Mouse (Mus musculus) limb, embryonic 15.5 days (tissue): ENCODE measurements around the gene Gm5148. TPM values are rescaled to one million over a fixed set of nuclear protein-coding genes. Genes with fewer than 3 reads are reported as not detected.

Experiments used
- ATAC-seq: fragments of 200-750 bp; cut with Nextera tagmentation; 2 replicates; pipeline ENCODE4 v1.8.0; 2017; ENCODE audit warnings: low read depth, moderate TSS enrichment; ENCODE audit not compliant: insufficient number of reproducible peaks, low FRiP score, low TSS enrichment
- H3K27ac ChIP-seq: fragments of 300-500 bp; sonication (generic); 2 replicates; pipeline ENCODE4 v1.5.1; 2015; ENCODE audit warnings: moderate library complexity, mild to moderate bottlenecking, inconsistent platforms
- H3K27me3 ChIP-seq: fragments of 300-500 bp; sonication (generic); 2 replicates; pipeline ENCODE4 v1.6.1; 2015; ENCODE audit warnings: inconsistent platforms
- H3K36me3 ChIP-seq: fragments of 300-500 bp; sonication (generic); 2 replicates; pipeline ENCODE4 v1.6.1; 2015; ENCODE audit warnings: inconsistent platforms
- H3K4me1 ChIP-seq: fragments of 300-500 bp; sonication (generic); 2 replicates; pipeline ENCODE4 v1.6.1; 2015; ENCODE audit warnings: inconsistent platforms
- H3K4me2 ChIP-seq: fragments of 300-500 bp; sonication (generic); 2 replicates; pipeline ENCODE4 v1.6.1; 2015; ENCODE audit warnings: mild to moderate bottlenecking, inconsistent platforms
- H3K4me3 ChIP-seq: fragments of 300-500 bp; sonication (generic); 2 replicates; pipeline ENCODE4 v1.5.1; 2015; ENCODE audit warnings: mild to moderate bottlenecking, inconsistent platforms
- H3K9ac ChIP-seq: fragments of 300-500 bp; sonication (generic); 2 replicates; pipeline ENCODE4 v1.6.1; 2015; ENCODE audit warnings: inconsistent platforms
- H3K9me3 ChIP-seq: fragments of 300-500 bp; sonication (generic); 2 replicates; pipeline ENCODE4 v1.6.1; 2016; ENCODE audit warnings: inconsistent platforms
- WGBS: fragments of 180-500 bp; shearing (Covaris S2); methylation state at CpG from one replicate; pipeline ENCODE4 v1.1.7; 2015; 5-methylcytosine and 5-hydroxymethylcytosine counted together
- polyA plus RNA-seq: library from polyadenylated mRNA; unstranded; fragments of >200 nt; fragmentation: Nextera tagmentation; extraction: Ambion mirVana; gene quantifications from 2 replicates; pipeline ENCODE4 v1.2.1, GENCODE M21; 2015

Gene Gm5148
- polyA plus RNA-seq, 1 experiment from 2014 or later, result 5.4 TPM

DNA sequence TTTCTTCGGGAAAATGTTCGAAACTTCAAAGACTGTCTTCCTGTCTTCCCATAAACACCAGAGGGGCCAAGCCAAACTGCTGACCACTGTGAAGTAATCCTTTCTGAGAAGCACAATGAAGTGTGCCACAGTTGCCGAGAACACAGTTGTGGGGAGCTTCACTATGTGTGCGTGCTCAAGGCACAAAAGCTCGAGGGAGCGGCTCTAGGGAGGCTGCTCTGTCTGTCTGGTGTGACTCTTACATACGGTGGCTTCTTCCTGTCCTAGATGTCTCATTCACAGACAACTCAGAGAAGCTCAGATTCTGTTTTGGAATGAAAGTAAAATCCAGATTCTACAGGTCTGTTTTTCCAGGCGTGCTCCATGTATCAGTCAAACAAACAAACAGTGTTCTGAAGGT, 48.0 kb downstream of the Gm5148 start:
- Histone ChIP-seq H3K4me3 (no peak overlapping the region), H3K27me3 (no peaks in the 10 kb centered on the region), H3K4me1 (peaks cover 10% of the 10 kb centered on the region), H3K9me3 (no peaks in the 10 kb centered on the region), H3K4me2 (no peak overlapping the region), H3K36me3 (no peaks in the 10 kb centered on the region), H3K27ac (no peak overlapping the region), H3K9ac (no peak overlapping the region)
- no peak for ATAC-seq
- 80% methylated on average over 8 of the region's 8 CpGs for WGBS

DNA sequence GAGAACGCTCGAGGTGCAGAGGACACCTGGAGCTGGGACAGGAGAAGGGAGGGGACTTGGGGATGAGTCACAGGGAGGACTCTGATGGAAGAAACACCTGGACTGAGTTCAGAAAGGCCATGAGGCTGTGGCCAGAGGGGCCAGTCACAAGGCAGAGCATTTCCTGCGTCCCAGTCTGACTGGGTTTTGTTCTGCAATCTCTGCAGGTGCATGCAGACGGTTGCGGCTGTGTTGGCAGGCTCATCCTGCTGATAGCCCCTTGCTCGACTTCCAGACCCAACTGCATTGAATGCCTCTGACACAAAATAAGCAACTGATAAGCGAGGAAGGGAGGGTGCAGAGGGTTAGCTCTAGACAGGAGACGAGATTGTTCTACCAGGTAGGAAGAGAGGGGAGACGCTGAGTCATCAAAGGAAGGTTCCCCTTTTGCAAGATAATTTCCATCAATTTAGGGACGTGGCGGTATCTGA, 49.2 kb downstream of the Gm5148 start:
- peaks cover 10% of the 10 kb centered on the region for H3K4me1 ChIP-seq
- no peaks in the 10 kb centered on the region for H3K9me3 ChIP-seq
- no peak overlapping the region for H3K4me2 ChIP-seq
- H3K27me3 ChIP-seq, result no peaks in the 10 kb centered on the region
- H3K36me3 ChIP-seq, result no peaks in the 10 kb centered on the region
- no peak for ATAC-seq
- 73% methylated on average over 11 of the region's 11 CpGs for WGBS
- H3K9ac ChIP-seq, result no peak overlapping the region
- H3K27ac ChIP-seq, result no peak overlapping the region
- H3K4me3 ChIP-seq, result no peak overlapping the region

- ATAC-seq, result no peak
Observed at GRCm38 (mm10) chr3:37673513-37674261, 50.6 kb downstream of the Gm5148 start.

GRCm38 (mm10) chr3:37672266-37673040, 51.8 kb downstream of the Gm5148 start:
- Histone ChIP-seq H3K4me1 (peaks cover 10% of the 10 kb centered on the region), H3K9ac (no peak overlapping the region), H3K4me3 (no peak overlapping the region), H3K9me3 (no peaks in the 10 kb centered on the region), H3K4me2 (no peak overlapping the region), H3K36me3 (no peaks in the 10 kb centered on the region), H3K27me3 (no peaks in the 10 kb centered on the region), H3K27ac (no peak overlapping the region)
- ATAC-seq, result no peak
- 29% methylated on average over 15 of the region's 15 CpGs for WGBS

More at GRCm38 (mm10) chr3:37673513-37674261, 50.6 kb downstream of the Gm5148 start:
- H3K4me2 ChIP-seq, result no peak overlapping the region
- peaks cover 10% of the 10 kb centered on the region for H3K4me1 ChIP-seq
- H3K27me3 ChIP-seq, result no peaks in the 10 kb centered on the region
- H3K36me3 ChIP-seq, result no peaks in the 10 kb centered on the region
- WGBS, result 61% methylated on average over 13 of the region's 13 CpGs
- H3K4me3 ChIP-seq, result no peak overlapping the region
- H3K27ac ChIP-seq, result no peak overlapping the region
- H3K9ac ChIP-seq, result no peak overlapping the region
- H3K9me3 ChIP-seq, result no peaks in the 10 kb centered on the region

DNA sequence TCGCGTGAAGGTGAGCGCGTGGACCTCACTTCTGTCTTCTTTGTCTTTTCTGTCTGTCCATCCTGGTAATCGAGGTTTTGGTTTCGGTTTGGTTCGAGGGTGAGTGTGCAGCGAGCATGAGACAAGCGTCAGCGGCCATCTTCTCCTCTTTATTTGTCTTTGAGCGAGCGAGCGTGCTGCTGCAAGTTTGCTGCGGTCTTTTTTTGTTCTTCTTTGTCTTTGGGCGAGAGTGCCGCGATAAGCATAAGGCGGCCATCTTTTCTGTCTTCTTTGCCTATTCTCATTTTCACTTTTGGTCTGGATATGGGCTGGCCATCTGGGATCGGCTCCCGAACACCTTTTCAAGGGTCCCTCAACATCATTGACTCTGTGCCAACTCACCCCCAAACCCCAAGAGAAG, 55.2 kb downstream of the Gm5148 start:
- no peak overlapping the region for H3K27ac ChIP-seq
- no peak overlapping the region for H3K9ac ChIP-seq
- WGBS, result 97% methylated on average over 20 of the region's 20 CpGs
- peaks cover 18% of the 10 kb centered on the region for H3K4me1 ChIP-seq
- H3K27me3 ChIP-seq, result no peaks in the 10 kb centered on the region
- no peak overlapping the region for H3K4me3 ChIP-seq
- H3K9me3 ChIP-seq, result no peaks in the 10 kb centered on the region
- no peak for ATAC-seq
- no peaks in the 10 kb centered on the region for H3K36me3 ChIP-seq
- H3K4me2 ChIP-seq, result no peak overlapping the region

- Histone ChIP-seq H3K36me3 (no peaks in the 10 kb centered on the region), H3K4me2 (no peak overlapping the region), H3K9me3 (no peaks in the 10 kb centered on the region), H3K9ac (no peak overlapping the region), H3K27me3 (no peaks in the 10 kb centered on the region), H3K4me3 (no peak overlapping the region), H3K4me1 (peaks cover 18% of the 10 kb centered on the region), H3K27ac (no peak overlapping the region)
- 91% methylated on average over 12 of the region's 12 CpGs for WGBS
- no peak for ATAC-seq
Observed at GRCm38 (mm10) chr3:37668652-37669051, 55.6 kb downstream of the Gm5148 start.

GRCm38 (mm10) chr3:37667736-37668135, 56.6 kb downstream of the Gm5148 start:
- Histone ChIP-seq H3K4me3 (no peak overlapping the region), H3K4me2 (no peak overlapping the region), H3K4me1 (peaks cover 16% of the 10 kb centered on the region), H3K36me3 (no peaks in the 10 kb centered on the region), H3K27me3 (no peaks in the 10 kb centered on the region), H3K9ac (no peak overlapping the region), H3K9me3 (no peaks in the 10 kb centered on the region), H3K27ac (no peak overlapping the region)
- no peak for ATAC-seq
- 26% methylated on average over 7 of the region's 7 CpGs for WGBS

- no peak for ATAC-seq
- Histone ChIP-seq H3K4me2 (no peak overlapping the region), H3K27ac (no peak overlapping the region)
Observed at GRCm38 (mm10) chr3:37667119-37667467, 57.2 kb downstream of the Gm5148 start.

DNA sequence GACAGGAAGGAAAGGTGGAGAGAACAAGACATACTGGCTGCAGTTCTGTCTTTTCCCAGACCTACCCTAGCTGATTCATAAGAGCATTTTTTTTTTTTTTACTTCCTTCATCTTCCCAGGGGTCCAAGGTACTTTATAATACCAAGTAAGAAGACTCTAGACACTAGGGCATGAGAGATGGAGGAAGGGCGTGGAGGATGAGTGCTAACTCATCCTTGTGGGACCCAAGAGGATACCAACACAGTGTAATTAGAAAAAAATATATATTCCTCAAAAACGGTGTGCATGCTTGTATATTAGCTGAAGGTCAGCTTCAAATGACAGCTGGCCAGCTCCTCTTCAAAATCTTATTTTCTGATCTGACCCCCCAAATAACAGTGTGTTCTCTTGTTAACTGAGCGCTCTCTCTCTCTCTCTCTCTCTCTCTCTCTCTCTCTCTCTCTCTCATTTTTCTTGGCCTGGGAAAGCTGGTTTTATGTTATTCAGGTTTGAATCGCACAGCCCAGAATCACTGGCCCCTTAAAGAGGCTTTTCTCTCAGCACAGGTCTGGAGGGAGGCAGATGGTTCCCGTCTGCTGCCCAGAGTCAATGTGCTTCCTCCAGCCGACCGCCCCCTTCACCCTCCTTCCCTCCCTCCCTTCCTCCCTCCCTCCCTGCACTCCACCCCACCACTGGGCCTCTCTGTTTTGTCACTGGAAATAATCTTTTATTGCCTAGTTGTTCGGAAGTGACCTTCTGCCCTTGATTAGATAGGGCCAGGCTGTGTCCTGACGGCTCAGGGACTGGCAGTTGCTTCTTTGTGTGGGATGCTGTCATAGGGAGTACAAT, 57.8 kb downstream of the Gm5148 start:
- Histone ChIP-seq H3K27ac (no peak overlapping the region), H3K9me3 (no peaks in the 10 kb centered on the region), H3K4me3 (no peak overlapping the region), H3K4me2 (no peak overlapping the region), H3K27me3 (no peaks in the 10 kb centered on the region), H3K4me1 (peaks cover 8% of the 10 kb centered on the region; the same call in 1 of the 2 replicates), H3K36me3 (no peaks in the 10 kb centered on the region), H3K9ac (no peak overlapping the region)
- ATAC-seq, result no peak
- WGBS, result 25% methylated on average over 9 of the region's 9 CpGs

More at GRCm38 (mm10) chr3:37667119-37667467, 57.2 kb downstream of the Gm5148 start:
- WGBS, result 26% methylated on average over 2 of the region's 2 CpGs
- Histone ChIP-seq H3K36me3 (no peaks in the 10 kb centered on the region), H3K4me3 (no peak overlapping the region), H3K9me3 (no peaks in the 10 kb centered on the region), H3K4me1 (peaks cover 10% of the 10 kb centered on the region; the same call in 1 of the 2 replicates), H3K27me3 (no peaks in the 10 kb centered on the region), H3K9ac (no peak overlapping the region)
